Mouse (Mus musculus): ENCODE data around the gene Arfrp1.

The Arfrp1 gene

DNA sequence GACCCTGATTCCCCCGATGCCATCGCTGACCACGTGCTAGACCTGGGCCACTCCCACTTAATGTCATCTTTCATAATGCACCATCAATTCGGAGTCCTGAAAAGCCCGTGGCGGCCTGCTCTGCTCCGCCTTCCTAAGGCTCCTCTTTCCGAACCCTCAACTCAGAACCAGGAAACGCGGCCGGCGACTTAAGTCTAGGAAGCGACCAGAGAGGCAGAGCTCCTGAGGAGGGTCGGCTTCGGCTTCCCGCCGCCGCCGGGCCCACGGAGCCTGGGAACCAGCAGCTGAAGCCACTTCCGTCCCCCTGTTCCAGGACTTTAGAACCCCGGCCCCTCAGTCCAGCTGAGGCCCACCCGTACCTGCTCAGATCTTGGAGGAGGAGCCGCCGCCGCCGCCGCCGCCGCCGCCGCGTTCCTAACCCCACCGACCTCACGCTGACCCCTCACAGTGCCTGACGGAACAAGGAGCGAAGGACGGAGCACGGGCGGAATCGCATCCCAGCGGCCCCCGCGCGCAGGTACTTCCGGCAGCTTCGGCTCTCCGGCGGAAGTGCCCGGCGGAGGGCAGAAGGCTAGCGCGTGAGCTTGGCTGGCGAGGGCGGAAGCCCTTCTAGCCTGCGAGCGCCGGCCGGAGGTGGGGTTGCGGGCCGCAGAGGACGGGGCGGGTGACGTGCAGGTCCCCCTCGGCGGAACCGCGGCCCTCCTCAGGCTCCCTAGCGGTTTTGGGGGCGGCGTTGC lies at the start of gene Arfrp1, which contains the start of gene Zgpat:
TSS of gene Arfrp1 (minus strand) at position 545 of the 737 bp plus-strand sequence.
TSS of gene Zgpat (plus strand) at position 69 of the 737 bp plus-strand sequence.
- DNase-seq (ENCODE audit: low spot score), result peak; percentile 80

- no peak for DNase-seq (ENCODE audit: low spot score)
Measured at GRCm38 (mm10) chr2:181413141-181413540, 47.9 kb upstream of the Arfrp1 start.

GRCm38 (mm10) chr2:181410760-181411473 lies 45.7 kb upstream of the Arfrp1 start:
- DNase-seq (ENCODE audit: low spot score), result peak; percentile 40

- no peak for DNase-seq (ENCODE audit: low spot score)
Measured at GRCm38 (mm10) chr2:181409643-181410042, 44.4 kb upstream of the Arfrp1 start.

DNA sequence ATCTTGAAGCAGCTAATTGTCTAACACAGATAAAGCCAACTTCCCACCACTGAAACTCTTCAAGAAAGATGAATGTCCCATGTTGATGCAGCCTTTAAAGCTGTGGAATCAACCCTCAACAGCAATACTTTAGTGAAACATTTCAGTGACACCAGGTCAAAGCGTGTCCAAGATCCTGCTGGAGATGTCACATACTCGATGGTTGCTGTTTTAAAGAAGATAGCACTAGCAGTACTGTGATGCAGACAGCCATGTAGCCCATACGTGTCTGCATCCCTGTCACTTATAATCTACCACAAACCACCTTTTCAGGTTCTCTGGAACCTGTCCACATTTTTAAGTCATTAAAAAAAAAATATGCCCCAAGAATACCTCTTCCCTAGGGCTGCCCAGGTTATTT lies 38.5 kb upstream of the Arfrp1 start:
- DNase-seq (ENCODE audit: low spot score), result no peak

- no peak for DNase-seq (ENCODE audit: low spot score)
Measured at GRCm38 (mm10) chr2:181401497-181401896, 36.3 kb upstream of the Arfrp1 start.

GRCm38 (mm10) chr2:181397207-181397761 lies 32.1 kb upstream of the Arfrp1 start:
- DNase-seq (ENCODE audit: low spot score), result no peak

DNA sequence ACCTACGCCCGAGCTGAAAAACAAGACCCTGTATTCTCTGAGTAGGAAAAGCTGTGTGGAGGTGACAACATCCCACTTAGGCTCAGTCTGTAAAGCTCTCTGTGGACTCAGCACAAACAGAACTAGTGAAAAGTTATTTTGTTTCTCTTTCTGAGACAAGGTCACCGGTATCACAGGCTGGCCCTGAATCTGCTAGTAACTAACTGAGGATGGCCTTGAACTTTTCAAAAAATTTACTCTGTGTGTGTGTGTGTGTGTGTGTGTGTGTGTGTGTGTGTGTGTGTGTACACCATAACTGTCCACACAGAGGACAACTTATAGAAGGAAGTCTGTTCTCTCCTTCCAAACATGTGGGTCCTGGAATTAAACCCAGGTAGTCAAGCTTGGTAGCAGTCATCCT lies 28.9 kb upstream of the Arfrp1 start:
- no peak for DNase-seq (ENCODE audit: low spot score)

GRCm38 (mm10) chr2:181392600-181393213 lies 27.5 kb upstream of the Arfrp1 start:
- DNase-seq (ENCODE audit: low spot score), result peak; percentile 72

DNA sequence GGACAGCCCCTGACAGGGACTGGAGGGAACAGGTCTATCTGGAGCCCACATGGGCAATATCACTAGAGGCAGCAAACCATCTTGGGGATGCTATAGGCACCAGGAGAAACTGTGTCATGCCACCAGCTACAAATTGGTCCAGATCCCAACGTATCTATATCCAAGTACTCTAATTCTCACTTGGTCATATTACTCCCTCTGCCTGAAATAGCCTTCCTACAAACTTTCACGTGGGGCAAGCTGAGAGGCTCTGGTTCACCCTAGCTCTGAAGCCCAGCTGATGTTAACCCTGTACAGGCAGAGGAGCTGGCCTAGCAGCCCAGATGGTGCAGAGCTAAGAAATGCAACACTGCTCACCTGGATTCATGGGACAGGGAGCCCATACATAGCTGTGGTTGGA lies 26.3 kb upstream of the Arfrp1 start:
- DNase-seq (ENCODE audit: low spot score), result no peak

DNA sequence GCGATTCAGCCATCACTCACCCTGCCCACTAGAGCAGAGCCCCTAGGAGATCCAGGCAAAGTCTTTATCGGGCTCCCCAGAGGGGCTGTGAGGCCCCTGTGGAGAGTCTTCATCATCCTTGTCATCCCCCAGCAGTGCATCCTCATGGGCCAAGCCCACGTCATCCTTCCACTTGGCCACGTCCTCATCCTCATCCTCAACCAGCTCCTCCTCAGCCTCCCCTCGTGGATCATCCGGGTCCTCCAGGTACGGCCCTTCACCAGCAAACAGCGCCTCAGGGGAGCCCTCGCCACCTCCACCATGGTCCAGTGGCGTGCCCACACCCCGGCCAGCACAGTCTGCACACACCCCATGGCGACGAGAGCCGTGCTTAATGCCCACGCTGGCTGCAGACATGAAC lies 25.8 kb upstream of the Arfrp1 start:
- DNase-seq (ENCODE audit: low spot score), result no peak

GRCm38 (mm10) chr2:181390136-181390870 lies 25.1 kb upstream of the Arfrp1 start:
- DNase-seq (ENCODE audit: low spot score), result no peak

DNA sequence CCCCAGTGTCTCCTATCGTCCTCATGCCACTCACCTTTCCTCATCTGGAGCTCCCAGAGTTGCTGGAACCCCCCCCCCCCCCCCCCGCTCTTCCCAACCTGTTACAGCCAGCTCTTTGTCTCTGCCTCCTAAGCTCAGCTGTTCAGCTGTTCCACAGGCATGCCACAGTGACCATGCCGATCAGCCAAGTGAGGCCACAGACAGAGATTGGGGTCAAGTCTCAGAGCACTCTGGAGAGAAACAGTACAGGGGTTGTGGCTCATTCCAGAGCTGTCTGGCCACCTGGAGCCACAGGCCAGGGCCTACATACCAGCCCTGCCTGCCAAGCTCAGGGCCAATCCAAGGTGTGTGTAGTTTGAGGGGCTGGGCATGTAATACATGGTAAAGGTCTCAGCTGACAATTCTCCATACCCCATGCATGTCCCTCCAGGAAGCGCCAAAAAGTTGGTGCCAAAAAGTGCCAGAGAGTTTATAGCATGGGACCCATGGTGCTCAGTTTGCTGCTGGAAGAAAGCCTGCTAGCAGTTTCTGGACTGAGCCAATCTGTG lies 21.5 kb upstream of the Arfrp1 start:
- no peak for DNase-seq (ENCODE audit: low spot score)

DNA sequence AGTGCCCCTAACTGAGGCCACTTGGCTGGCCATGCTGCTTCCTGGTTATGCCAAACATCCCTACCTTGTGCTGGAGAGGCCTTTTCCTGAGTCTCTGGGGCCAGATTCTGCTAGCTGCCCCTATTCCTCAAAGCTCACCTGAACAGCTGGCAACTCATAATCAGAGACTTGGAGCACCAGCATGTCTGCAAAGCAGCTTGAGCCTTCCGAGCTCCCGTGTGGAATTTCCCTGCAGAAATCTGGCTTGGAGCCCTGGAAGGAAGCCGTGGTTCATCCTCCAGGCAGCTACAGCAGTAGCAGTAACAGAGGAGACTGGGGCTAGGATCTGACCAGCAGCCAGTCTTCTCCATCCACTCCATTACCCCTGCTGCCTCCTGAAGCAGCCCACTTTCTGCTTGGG lies 20.7 kb upstream of the Arfrp1 start:
- no peak for DNase-seq (ENCODE audit: low spot score)

DNA sequence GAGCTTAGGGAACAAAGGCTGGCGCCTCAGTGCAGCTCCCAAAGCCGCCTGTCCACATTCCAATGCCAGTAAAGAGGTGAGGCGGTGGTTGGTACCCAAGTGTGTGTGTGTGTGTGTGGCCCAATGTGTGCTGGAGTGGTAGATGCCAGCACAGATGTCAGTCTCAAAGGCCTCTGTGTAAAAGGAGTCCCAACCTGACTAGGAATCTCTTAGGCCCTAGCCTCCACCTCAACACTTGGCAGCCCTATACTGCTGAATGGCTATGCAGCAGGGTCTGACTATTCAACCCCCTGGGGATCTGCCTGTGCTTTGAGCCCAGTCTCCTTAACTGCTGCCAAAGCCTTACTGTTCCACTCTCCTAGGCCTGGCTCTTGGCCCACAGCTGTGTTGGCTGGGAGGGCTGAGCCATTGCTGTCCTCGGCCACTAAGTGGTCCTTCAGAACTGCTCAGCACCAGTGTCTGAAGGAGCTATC lies 19.8 kb upstream of the Arfrp1 start:
- DNase-seq (ENCODE audit: low spot score), result no peak

DNA sequence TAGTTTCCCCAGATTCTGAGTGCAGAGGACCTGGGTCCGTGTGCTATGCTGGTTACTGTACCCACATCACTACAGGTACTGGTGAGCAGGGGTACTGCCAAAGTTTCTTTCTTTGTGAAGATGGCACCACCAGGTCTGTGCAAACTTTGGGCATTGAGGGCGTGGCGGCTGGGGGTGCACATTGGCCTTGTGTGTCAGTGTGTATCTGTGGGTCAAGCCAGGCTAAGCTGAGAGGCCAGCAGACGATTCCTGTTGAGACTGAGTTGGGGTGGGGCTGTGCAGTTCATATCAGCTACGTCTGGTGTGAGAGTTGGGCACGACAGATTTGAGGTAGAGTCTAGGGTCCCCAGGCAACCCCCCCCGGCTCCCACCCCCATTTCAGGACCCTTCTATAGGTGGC lies 19.3 kb upstream of the Arfrp1 start:
- DNase-seq (ENCODE audit: low spot score), result no peak

- DNase-seq (ENCODE audit: low spot score), result no peak
Measured at GRCm38 (mm10) chr2:181381631-181382306, 16.6 kb upstream of the Arfrp1 start.

DNA sequence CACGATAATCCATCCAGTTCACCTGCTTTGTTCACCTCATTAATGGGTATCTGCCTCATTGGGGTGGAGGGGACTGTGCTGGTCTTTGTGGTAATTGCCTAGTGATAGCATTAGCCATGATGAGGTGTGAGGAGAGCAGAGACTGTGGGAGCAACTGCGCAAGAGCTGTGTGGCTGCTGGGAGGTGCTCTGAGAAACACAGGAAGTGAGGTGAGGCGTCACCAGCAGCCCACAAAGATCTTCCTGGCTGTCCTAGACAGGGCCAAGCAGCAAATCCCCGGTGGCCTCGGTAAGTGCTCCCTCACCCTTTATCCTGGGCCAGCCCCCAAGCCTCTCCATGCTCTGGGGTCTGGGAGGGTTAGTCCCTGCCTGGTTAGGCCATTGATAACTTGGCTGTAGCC lies 15.9 kb upstream of the Arfrp1 start:
- DNase-seq (ENCODE audit: low spot score), result no peak

DNA sequence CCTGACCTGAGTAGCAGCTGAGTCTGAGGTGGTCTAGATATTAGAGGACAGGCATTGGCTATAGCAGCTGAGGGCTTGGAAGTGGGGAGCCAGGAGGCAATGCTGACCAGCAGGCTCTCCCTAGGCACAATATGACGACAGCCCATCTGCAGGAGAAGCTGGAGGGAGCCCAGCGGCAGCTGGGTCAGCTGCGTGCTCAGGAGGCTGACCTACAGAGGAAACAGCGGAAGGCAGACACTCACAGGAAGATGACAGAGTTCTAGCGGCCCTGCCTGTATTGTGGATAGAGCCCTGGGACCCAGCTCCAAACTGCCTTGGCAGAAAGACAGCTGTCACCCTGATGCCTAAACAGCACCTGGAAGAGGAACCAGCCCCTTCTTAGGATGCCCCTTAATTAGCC lies 15.0 kb upstream of the Arfrp1 start:
- no peak for DNase-seq (ENCODE audit: low spot score)

- no peak for DNase-seq (ENCODE audit: low spot score)
Measured at GRCm38 (mm10) chr2:181379778-181380177, 14.6 kb upstream of the Arfrp1 start, which contains the start of gene Lime1. TSS of gene Lime1 (plus strand) at chr2:181380078.

GRCm38 (mm10) chr2:181378701-181379100 lies 13.5 kb upstream of the Arfrp1 start:
- DNase-seq (ENCODE audit: low spot score), result no peak

All from spleen, adult 12 weeks (tissue).